Mouse (Mus musculus) forebrain, embryonic 11.5 days (tissue): Measurements from ENCODE around the gene Pbx1. TPM values are rescaled to one million over a fixed set of nuclear protein-coding genes. Genes with fewer than 3 reads are reported as not detected.
"Not testable (repeated sequence)": the region's sequence is repeated elsewhere in the genome, so short reads cannot be mapped to it uniquely, and the experiment has no call there.

Experiments used
- ATAC-seq: fragments of 200-750 bp; cut with Nextera tagmentation; replicated peaks from 2 replicates; pipeline ENCODE4 v1.8.0; 2017; ENCODE audit warnings: moderate TSS enrichment; ENCODE audit not compliant: low FRiP score
- DNase-seq: peaks from one replicate; pipeline ENCODE4 v3.0.0-alpha.2; 2017; ENCODE audit warnings: low spot score
- H3K27ac ChIP-seq: fragments of 300-500 bp; sonication (generic); 2 replicates; pipeline ENCODE4 v1.5.1; 2014; ENCODE audit warnings: low read depth, low read length
- H3K27me3 ChIP-seq: fragments of 300-500 bp; sonication (generic); 2 replicates; pipeline ENCODE4 v1.6.1; 2014; ENCODE audit warnings: mild to moderate bottlenecking, low read length, mixed read lengths; ENCODE audit not compliant: control insufficient read depth, insufficient read depth
- H3K36me3 ChIP-seq: fragments of 300-500 bp; sonication (generic); 2 replicates; pipeline ENCODE4 v1.6.1; 2014; ENCODE audit warnings: mild to moderate bottlenecking, low read length, moderate library complexity, mixed read lengths; ENCODE audit not compliant: control insufficient read depth, insufficient read depth
- H3K4me1 ChIP-seq: fragments of 300-500 bp; sonication (generic); replicated peaks from 2 replicates; pipeline ENCODE4 v1.6.1; 2014; ENCODE audit warnings: low read length, mixed read lengths; ENCODE audit not compliant: control insufficient read depth, insufficient read depth
- H3K4me2 ChIP-seq: fragments of 300-500 bp; sonication (generic); 2 replicates; pipeline ENCODE4 v1.6.1; 2014; ENCODE audit warnings: low read depth, mild to moderate bottlenecking, low read length, moderate library complexity, mixed read lengths; ENCODE audit not compliant: severe bottlenecking
- H3K4me3 ChIP-seq: fragments of 300-500 bp; sonication (generic); 2 replicates; pipeline ENCODE4 v1.5.1; 2014; ENCODE audit warnings: low read depth, low read length
- H3K9ac ChIP-seq: fragments of 300-500 bp; sonication (generic); 2 replicates; pipeline ENCODE4 v1.6.1; 2014; ENCODE audit warnings: low read length
- H3K9me3 ChIP-seq: fragments of 300-500 bp; sonication (generic); 2 replicates; pipeline ENCODE4 v1.6.1; 2016; ENCODE audit warnings: low read length, mixed read lengths; ENCODE audit not compliant: control insufficient read depth
- WGBS: fragments of 180-500 bp; shearing (Covaris S2); extraction: QIAGEN DNeasy Blood & Tissue Kit; methylation state at CpG from one replicate; pipeline ENCODE4 v1.1.7; 2014; 5-methylcytosine and 5-hydroxymethylcytosine counted together
- polyA plus RNA-seq: library from polyadenylated mRNA; unstranded; fragments of >200 nt; fragmentation: Nextera tagmentation; extraction: Ambion mirVana; gene quantifications from 2 replicates; pipeline ENCODE4 v1.2.1, GENCODE M21; 2014

Gene Pbx1
- 45.8 and 51.1 TPM in 2 replicates for polyA plus RNA-seq

- H3K9ac ChIP-seq: peak within 1 kb of the TSS; percentile 97
- not testable (repeated sequence) for ATAC-seq, DNase-seq
Measured at GRCm38 (mm10) chr1:168432232-168432280, at the start of gene Pbx1. Pbx1 (minus strand) TSS chr1:168432270.

GRCm38 (mm10) chr1:168479626-168480025 lies 47.6 kb upstream of the Pbx1 start:
- no peak overlapping the region for H3K4me3 ChIP-seq
- DNase-seq (no peak), ATAC-seq (no peak)
- no peak overlapping the region for H3K4me2 ChIP-seq
- H3K4me1 ChIP-seq: 0 out of 2 replicates have a peak, but pooled peaks cover 3% of the 10 kb centered on the region
- H3K9me3 ChIP-seq: no peaks in the 10 kb centered on the region
- H3K27me3 ChIP-seq: no peaks in the 10 kb centered on the region
- H3K36me3 ChIP-seq: no peaks in the 10 kb centered on the region
- no peak overlapping the region for H3K9ac ChIP-seq
- no peak overlapping the region for H3K27ac ChIP-seq
- WGBS: 92% methylated on average over 8 of the region's 8 CpGs

More at GRCm38 (mm10) chr1:168432232-168432280, at the start of gene Pbx1:
- Histone ChIP-seq H3K27ac (peak within 1 kb of the TSS; percentile 100), H3K4me3 (peak within 1 kb of the TSS; percentile 87), H3K4me2 (peak within 1 kb of the TSS; percentile 58)
- H3K4me1 ChIP-seq, H3K27me3 ChIP-seq, H3K36me3 ChIP-seq, H3K9me3 ChIP-seq: not testable (repeated sequence)

- peaks cover 9% of the 10 kb centered on the region; the same call in 1 of the 2 replicates for H3K4me1 ChIP-seq
- ATAC-seq: no peak
- no peaks in the 10 kb centered on the region for H3K36me3 ChIP-seq
- no peak overlapping the region for H3K4me2 ChIP-seq
- WGBS: 66% methylated on average over 2 of the region's 2 CpGs
- no peak overlapping the region for H3K27ac ChIP-seq
- H3K4me3 ChIP-seq: no peak overlapping the region
- no peaks in the 10 kb centered on the region for H3K27me3 ChIP-seq
- no peak for DNase-seq
- no peaks in the 10 kb centered on the region for H3K9me3 ChIP-seq
- no peak overlapping the region for H3K9ac ChIP-seq
Measured at GRCm38 (mm10) chr1:168478829-168479228, 46.8 kb upstream of the Pbx1 start.

DNA sequence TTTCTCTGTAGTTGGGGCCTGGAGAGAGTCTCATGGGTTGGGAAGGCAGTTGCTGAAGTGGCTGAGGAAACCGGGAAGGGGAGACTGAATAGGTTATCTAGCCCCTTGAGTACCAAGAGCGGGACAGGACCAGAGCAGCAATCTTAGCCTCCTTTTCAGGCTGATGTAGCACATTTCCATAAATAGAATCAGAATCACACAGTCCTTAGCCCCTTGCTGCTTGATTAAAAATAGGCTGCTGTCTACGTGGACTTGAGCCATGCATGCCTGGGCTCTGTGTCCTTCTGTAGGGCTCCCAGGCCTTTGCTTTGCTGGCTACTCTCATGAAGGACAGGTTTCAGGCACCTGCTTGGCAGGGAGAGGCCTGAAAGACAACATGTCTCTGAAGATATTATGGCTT lies 44.8 kb upstream of the Pbx1 start:
- no peak overlapping the region for H3K4me3 ChIP-seq
- no peak overlapping the region for H3K27ac ChIP-seq
- no peaks in the 10 kb centered on the region for H3K36me3 ChIP-seq
- DNase-seq (no peak), ATAC-seq (no peak)
- WGBS: 79% methylated on average over 3 of the region's 3 CpGs
- H3K4me1 ChIP-seq: peaks cover 11% of the 10 kb centered on the region; the same call in 1 of the 2 replicates
- no peak overlapping the region for H3K4me2 ChIP-seq
- H3K27me3 ChIP-seq: no peaks in the 10 kb centered on the region
- no peaks in the 10 kb centered on the region for H3K9me3 ChIP-seq
- H3K9ac ChIP-seq: no peak overlapping the region

DNA sequence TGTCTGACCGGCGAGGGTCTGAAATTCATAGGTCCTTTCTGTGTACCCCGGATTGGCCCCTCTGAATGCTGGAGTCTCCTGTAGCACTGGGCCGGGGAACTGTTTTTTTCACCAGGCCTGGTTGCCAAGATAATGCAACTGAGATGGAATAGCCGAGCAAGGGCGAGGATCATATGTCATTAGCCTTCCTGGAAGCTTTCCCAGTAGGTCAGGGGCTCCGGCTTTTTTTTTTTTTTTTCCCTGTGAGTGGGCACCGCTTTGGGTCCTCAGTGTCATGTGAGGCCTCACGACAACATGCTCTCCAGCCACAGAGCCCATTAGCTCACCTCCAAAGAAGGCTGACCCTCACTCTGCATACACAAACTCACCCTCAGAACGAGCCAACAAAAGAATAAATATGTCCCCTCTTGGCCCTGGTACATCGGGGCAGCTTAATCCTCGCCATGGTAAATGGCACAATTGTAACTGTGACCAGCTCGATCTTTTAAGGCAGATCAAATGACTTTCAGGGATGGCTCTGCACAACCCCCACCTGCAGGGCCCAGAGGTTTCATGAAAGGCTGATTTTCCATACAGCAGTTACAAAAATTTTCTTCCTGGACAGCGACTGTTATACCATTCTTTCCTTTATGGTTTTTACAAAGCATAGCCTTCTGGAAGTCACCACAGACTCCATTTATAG lies 44.3 kb upstream of the Pbx1 start:
- H3K4me3 ChIP-seq: no peak overlapping the region
- no peak overlapping the region for H3K9ac ChIP-seq
- H3K36me3 ChIP-seq: no peaks in the 10 kb centered on the region
- peaks cover 11% of the 10 kb centered on the region; the same call in 1 of the 2 replicates for H3K4me1 ChIP-seq
- no peaks in the 10 kb centered on the region for H3K9me3 ChIP-seq
- 0 out of 2 replicates have a peak overlapping the region, but pooled peaks have one; percentile 14 for H3K27ac ChIP-seq
- H3K27me3 ChIP-seq: no peaks in the 10 kb centered on the region
- ATAC-seq: no peak
- WGBS: 57% methylated on average over 14 of the region's 14 CpGs
- H3K4me2 ChIP-seq: no peak overlapping the region
- DNase-seq: no peak

DNA sequence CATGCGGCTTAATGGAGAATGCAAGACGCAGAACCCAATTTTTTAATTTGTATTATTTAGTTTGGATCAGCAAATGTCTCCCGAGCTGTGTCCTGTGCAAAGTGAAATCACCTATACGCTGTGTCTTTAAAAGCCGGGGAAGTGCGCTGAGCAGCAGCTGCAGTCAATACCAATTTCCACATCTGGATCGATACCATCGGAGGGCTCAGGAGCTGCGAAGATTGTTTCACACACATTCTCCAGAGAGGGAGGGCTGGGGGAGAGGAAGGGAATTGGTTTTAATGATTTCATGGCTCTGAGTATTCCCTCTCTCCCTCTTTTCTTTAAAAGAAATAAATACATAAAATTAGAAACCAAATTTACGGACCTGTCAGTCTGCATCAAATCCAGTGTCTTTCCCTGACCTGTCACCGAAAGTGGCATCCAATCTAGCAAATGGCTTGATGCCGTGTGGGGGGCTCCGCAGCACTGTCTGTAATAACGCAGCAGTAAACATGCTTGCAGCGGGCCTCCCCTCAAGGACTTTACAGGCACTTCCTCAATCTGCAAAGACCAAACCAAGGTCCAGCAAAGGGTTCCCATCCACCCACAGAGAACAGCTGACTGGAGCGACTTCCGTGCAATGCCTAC lies 43.6 kb upstream of the Pbx1 start:
- no peaks in the 10 kb centered on the region for H3K9me3 ChIP-seq
- H3K4me3 ChIP-seq: no peak overlapping the region
- H3K27ac ChIP-seq: 0 out of 2 replicates have a peak overlapping the region, but pooled peaks have one; percentile 14
- DNase-seq: no peak
- no peaks in the 10 kb centered on the region for H3K36me3 ChIP-seq
- WGBS: 90% methylated on average over 17 of the region's 17 CpGs
- ATAC-seq: no peak
- H3K4me2 ChIP-seq: no peak overlapping the region
- peaks cover 11% of the 10 kb centered on the region; the same call in 1 of the 2 replicates for H3K4me1 ChIP-seq
- H3K27me3 ChIP-seq: no peaks in the 10 kb centered on the region
- no peak overlapping the region for H3K9ac ChIP-seq

GRCm38 (mm10) chr1:168473255-168474069 lies 41.4 kb upstream of the Pbx1 start:
- Histone ChIP-seq H3K27me3 (no peaks in the 10 kb centered on the region), H3K4me1 (peaks cover 11% of the 10 kb centered on the region; the same call in 1 of the 2 replicates), H3K4me3 (no peak overlapping the region), H3K9ac (no peak overlapping the region), H3K4me2 (no peak overlapping the region), H3K9me3 (no peaks in the 10 kb centered on the region), H3K27ac (peak overlapping the region; percentile 65), H3K36me3 (no peaks in the 10 kb centered on the region)
- ATAC-seq (peak; percentile 93), DNase-seq (peak; percentile 74)
- WGBS: 41% methylated on average over 12 of the region's 12 CpGs

DNA sequence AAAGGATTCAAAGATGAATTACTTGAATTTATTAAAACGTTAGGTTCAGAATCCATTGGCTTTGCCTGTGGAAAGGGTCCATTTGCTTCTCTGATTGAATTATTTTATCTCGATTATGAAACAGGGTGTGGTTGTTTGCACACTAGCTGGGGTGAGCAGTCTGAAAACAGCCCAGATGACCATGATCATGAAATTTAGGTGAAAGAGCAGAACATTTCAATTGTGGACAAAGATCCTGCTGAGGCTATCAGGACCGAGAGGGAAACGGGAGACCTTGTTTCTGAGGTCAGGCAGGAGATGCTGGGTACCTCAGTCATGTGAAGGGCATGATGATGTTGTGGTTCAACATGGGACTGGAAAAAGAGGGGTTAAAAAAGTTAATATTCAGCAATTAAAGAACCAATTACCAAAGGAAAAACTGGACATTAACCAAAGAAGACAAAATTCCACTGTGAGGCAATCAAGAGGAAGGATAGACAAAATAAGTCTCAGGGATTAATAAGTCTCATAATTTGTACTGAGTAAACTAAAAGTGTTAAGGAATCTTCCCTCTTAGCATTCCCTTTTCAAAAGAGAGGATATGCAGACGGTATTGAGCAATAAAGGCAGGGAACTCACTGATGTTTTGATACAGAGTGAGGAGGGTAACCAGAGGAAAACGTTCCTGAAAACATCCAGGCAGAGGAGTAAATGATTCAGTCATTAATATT lies 40.6 kb upstream of the Pbx1 start:
- DNase-seq (no peak), ATAC-seq (no peak)
- WGBS: 65% methylated on average over 6 of the region's 6 CpGs
- H3K9me3 ChIP-seq: no peaks in the 10 kb centered on the region
- no peaks in the 10 kb centered on the region for H3K36me3 ChIP-seq
- no peaks in the 10 kb centered on the region for H3K27me3 ChIP-seq
- peak overlapping the region; percentile 4; the same call in 1 of the 2 replicates for H3K27ac ChIP-seq
- H3K4me2 ChIP-seq: no peak overlapping the region
- H3K4me3 ChIP-seq: no peak overlapping the region
- peaks cover 11% of the 10 kb centered on the region; the same call in 1 of the 2 replicates for H3K4me1 ChIP-seq
- no peak overlapping the region for H3K9ac ChIP-seq
